Mouse (Mus musculus): Measurements from ENCODE around the gene Zfp787. TPM values are rescaled to one million over a fixed set of nuclear protein-coding genes. Genes with fewer than 3 reads are reported as not detected.

Gene Zfp787
- 15.2 and 15.6 TPM in 2 replicates for polyA plus RNA-seq (2014; fragmentation: Nextera tagmentation; extraction: Ambion mirVana)

GRCm38 (mm10) chr7:6155901-6156411 lies at the start of gene Zfp787:
Zfp787 (minus strand) TSS chr7:6155997.
- Histone ChIP-seq H3K4me2 (peak within 1 kb of the TSS; percentile 90), H3K27ac (ENCODE audit: low read depth, low read length) (peak within 1 kb of the TSS; percentile 92), H3K4me3 (ENCODE audit: low read depth, low read length) (peak within 1 kb of the TSS; percentile 88), H3K9ac (ENCODE audit: low read depth, low read length) (peak within 1 kb of the TSS; percentile 93), H3K27me3 (replicated peaks; ENCODE audit: control insufficient read depth, insufficient read depth, low read length) (no peaks in the 10 kb centered on the region), H3K9me3 (ENCODE audit: control insufficient read depth, low read length) (no peaks in the 10 kb centered on the region), H3K36me3 (ENCODE audit: control insufficient read depth, insufficient read depth, low read length) (no peaks in the 10 kb centered on the region; the same call in 1 of the 2 replicates), H3K4me1 (replicated peaks; ENCODE audit: control insufficient read depth, insufficient read depth, low read length) (peaks cover 30% of the 10 kb centered on the region)
- DNase-seq (ENCODE audit: low spot score) (peak; percentile 91), ATAC-seq (replicated peaks; ENCODE audit: low FRiP score) (peak; percentile 92)
- whole genome bisulfite sequencing: under 1% methylated on average over 50 of the region's 54 CpGs

- no peak overlapping the region for H3K4me2 ChIP-seq
- H3K4me1 ChIP-seq (replicated peaks; ENCODE audit: control insufficient read depth, insufficient read depth, low read length): no peaks in the 10 kb centered on the region
- H3K27ac ChIP-seq (ENCODE audit: low read depth, low read length): no peak overlapping the region
- no peaks in the 10 kb centered on the region for H3K27me3 ChIP-seq (replicated peaks; ENCODE audit: control insufficient read depth, insufficient read depth, low read length)
- no peaks in the 10 kb centered on the region for H3K36me3 ChIP-seq (ENCODE audit: control insufficient read depth, insufficient read depth, low read length)
- H3K9me3 ChIP-seq (ENCODE audit: control insufficient read depth, low read length): no peaks in the 10 kb centered on the region
- ATAC-seq (replicated peaks; ENCODE audit: low FRiP score): no peak
- no peak for DNase-seq (ENCODE audit: low spot score)
- H3K9ac ChIP-seq (ENCODE audit: low read depth, low read length): no peak overlapping the region
- H3K4me3 ChIP-seq (ENCODE audit: low read depth, low read length): no peak overlapping the region
- WGBS: 70% methylated on average over 3 of the region's 3 CpGs
Observed at GRCm38 (mm10) chr7:6204200-6204599, 48.4 kb upstream of the Zfp787 start.

- no peaks in the 10 kb centered on the region for H3K4me1 ChIP-seq (replicated peaks; ENCODE audit: control insufficient read depth, insufficient read depth, low read length)
- 57% methylated on average over 3 of the region's 3 CpGs for WGBS
- H3K9me3 ChIP-seq (ENCODE audit: control insufficient read depth, low read length): no peaks in the 10 kb centered on the region
- no peak within 1 kb of the TSS for H3K4me3 ChIP-seq (ENCODE audit: low read depth, low read length)
- no peak within 1 kb of the TSS for H3K27ac ChIP-seq (ENCODE audit: low read depth, low read length)
- H3K4me2 ChIP-seq: no peak within 1 kb of the TSS
- no peak for ATAC-seq (replicated peaks; ENCODE audit: low FRiP score)
- no peak for DNase-seq (ENCODE audit: low spot score)
- no peak within 1 kb of the TSS for H3K9ac ChIP-seq (ENCODE audit: low read depth, low read length)
- no peaks in the 10 kb centered on the region for H3K27me3 ChIP-seq (replicated peaks; ENCODE audit: control insufficient read depth, insufficient read depth, low read length)
- H3K36me3 ChIP-seq (ENCODE audit: control insufficient read depth, insufficient read depth, low read length): no peaks in the 10 kb centered on the region
Observed at GRCm38 (mm10) chr7:6196790-6197189, 41.0 kb upstream of the Zfp787 start, which contains the start of gene Galp. Galp (plus strand) TSS chr7:6197090.

- Histone ChIP-seq H3K27ac (ENCODE audit: low read depth, low read length) (no peak overlapping the region), H3K4me3 (ENCODE audit: low read depth, low read length) (no peak overlapping the region), H3K9me3 (ENCODE audit: control insufficient read depth, low read length) (no peaks in the 10 kb centered on the region), H3K27me3 (replicated peaks; ENCODE audit: control insufficient read depth, insufficient read depth, low read length) (no peaks in the 10 kb centered on the region), H3K9ac (ENCODE audit: low read depth, low read length) (no peak overlapping the region), H3K36me3 (ENCODE audit: control insufficient read depth, insufficient read depth, low read length) (no peaks in the 10 kb centered on the region), H3K4me1 (replicated peaks; ENCODE audit: control insufficient read depth, insufficient read depth, low read length) (no peaks in the 10 kb centered on the region), H3K4me2 (no peak overlapping the region)
- WGBS: 36% methylated on average over 2 of the region's 2 CpGs
- DNase-seq (ENCODE audit: low spot score) (no peak), ATAC-seq (replicated peaks; ENCODE audit: low FRiP score) (no peak)
Observed at GRCm38 (mm10) chr7:6195777-6196176, 40.0 kb upstream of the Zfp787 start.

- H3K9ac ChIP-seq (ENCODE audit: low read depth, low read length): no peak overlapping the region
- no peak overlapping the region for H3K4me3 ChIP-seq (ENCODE audit: low read depth, low read length)
- H3K9me3 ChIP-seq (ENCODE audit: control insufficient read depth, low read length): no peaks in the 10 kb centered on the region
- peaks cover under 1% of the 10 kb centered on the region; the same call in 1 of the 2 replicates for H3K27me3 ChIP-seq (replicated peaks; ENCODE audit: control insufficient read depth, insufficient read depth, low read length)
- H3K4me2 ChIP-seq: no peak overlapping the region
- peak; percentile 53 for ATAC-seq (replicated peaks; ENCODE audit: low FRiP score)
- H3K4me1 ChIP-seq (replicated peaks; ENCODE audit: control insufficient read depth, insufficient read depth, low read length): no peaks in the 10 kb centered on the region
- 21% methylated on average over 5 of the region's 5 CpGs for WGBS
- no peak for DNase-seq (ENCODE audit: low spot score)
- H3K27ac ChIP-seq (ENCODE audit: low read depth, low read length): no peak overlapping the region
- peaks cover 3% of the 10 kb centered on the region; the same call in 1 of the 2 replicates for H3K36me3 ChIP-seq (ENCODE audit: control insufficient read depth, insufficient read depth, low read length)
Observed at GRCm38 (mm10) chr7:6194129-6194528, 38.3 kb upstream of the Zfp787 start.

- WGBS: 33% methylated on average over 3 of the region's 3 CpGs
- Histone ChIP-seq H3K4me2 (no peak overlapping the region), H3K4me3 (ENCODE audit: low read depth, low read length) (no peak overlapping the region), H3K27me3 (replicated peaks; ENCODE audit: control insufficient read depth, insufficient read depth, low read length) (peaks cover 6% of the 10 kb centered on the region; the same call in 1 of the 2 replicates), H3K9me3 (ENCODE audit: control insufficient read depth, low read length) (no peaks in the 10 kb centered on the region), H3K9ac (ENCODE audit: low read depth, low read length) (no peak overlapping the region), H3K27ac (ENCODE audit: low read depth, low read length) (no peak overlapping the region), H3K36me3 (ENCODE audit: control insufficient read depth, insufficient read depth, low read length) (peaks cover 14% of the 10 kb centered on the region; the same call in 1 of the 2 replicates), H3K4me1 (replicated peaks; ENCODE audit: control insufficient read depth, insufficient read depth, low read length) (no peaks in the 10 kb centered on the region)
- ATAC-seq (replicated peaks; ENCODE audit: low FRiP score) (no peak), DNase-seq (ENCODE audit: low spot score) (no peak)
Observed at GRCm38 (mm10) chr7:6191376-6191775, 35.6 kb upstream of the Zfp787 start.

GRCm38 (mm10) chr7:6189542-6189941 lies 33.7 kb upstream of the Zfp787 start:
- ATAC-seq (replicated peaks; ENCODE audit: low FRiP score): no peak
- no peak for DNase-seq (ENCODE audit: low spot score)
- Histone ChIP-seq H3K4me2 (no peak overlapping the region; the same call in 1 of the 2 replicates), H3K36me3 (ENCODE audit: control insufficient read depth, insufficient read depth, low read length) (peaks cover 24% of the 10 kb centered on the region; the same call in 1 of the 2 replicates), H3K27me3 (replicated peaks; ENCODE audit: control insufficient read depth, insufficient read depth, low read length) (peaks cover 6% of the 10 kb centered on the region; the same call in 1 of the 2 replicates), H3K9ac (ENCODE audit: low read depth, low read length) (no peak overlapping the region), H3K27ac (ENCODE audit: low read depth, low read length) (no peak overlapping the region), H3K4me3 (ENCODE audit: low read depth, low read length) (no peak overlapping the region), H3K4me1 (replicated peaks; ENCODE audit: control insufficient read depth, insufficient read depth, low read length) (no peaks in the 10 kb centered on the region), H3K9me3 (ENCODE audit: control insufficient read depth, low read length) (no peaks in the 10 kb centered on the region)
- 48% methylated on average over 45 of the region's 45 CpGs for WGBS

GRCm38 (mm10) chr7:6186756-6187155 lies 31.0 kb upstream of the Zfp787 start:
- H3K9ac ChIP-seq (ENCODE audit: low read depth, low read length): no peak overlapping the region
- peaks cover 6% of the 10 kb centered on the region; the same call in 1 of the 2 replicates for H3K27me3 ChIP-seq (replicated peaks; ENCODE audit: control insufficient read depth, insufficient read depth, low read length)
- DNase-seq (ENCODE audit: low spot score): no peak
- no peak for ATAC-seq (replicated peaks; ENCODE audit: low FRiP score)
- no peak overlapping the region for H3K27ac ChIP-seq (ENCODE audit: low read depth, low read length)
- no peaks in the 10 kb centered on the region for H3K4me1 ChIP-seq (replicated peaks; ENCODE audit: control insufficient read depth, insufficient read depth, low read length)
- no peak overlapping the region for H3K4me3 ChIP-seq (ENCODE audit: low read depth, low read length)
- H3K9me3 ChIP-seq (ENCODE audit: control insufficient read depth, low read length): no peaks in the 10 kb centered on the region
- H3K4me2 ChIP-seq: no peak overlapping the region
- 91% methylated on average over 2 of the region's 2 CpGs for WGBS
- peaks cover 30% of the 10 kb centered on the region for H3K36me3 ChIP-seq (ENCODE audit: control insufficient read depth, insufficient read depth, low read length)

GRCm38 (mm10) chr7:6186176-6186575 lies 30.4 kb upstream of the Zfp787 start:
- no peak for ATAC-seq (replicated peaks; ENCODE audit: low FRiP score)
- Histone ChIP-seq H3K36me3 (ENCODE audit: control insufficient read depth, insufficient read depth, low read length) (peaks cover 30% of the 10 kb centered on the region), H3K4me1 (replicated peaks; ENCODE audit: control insufficient read depth, insufficient read depth, low read length) (no peaks in the 10 kb centered on the region), H3K9ac (ENCODE audit: low read depth, low read length) (no peak overlapping the region), H3K4me2 (no peak overlapping the region), H3K27ac (ENCODE audit: low read depth, low read length) (no peak overlapping the region), H3K9me3 (ENCODE audit: control insufficient read depth, low read length) (no peaks in the 10 kb centered on the region), H3K4me3 (ENCODE audit: low read depth, low read length) (no peak overlapping the region), H3K27me3 (replicated peaks; ENCODE audit: control insufficient read depth, insufficient read depth, low read length) (peaks cover 6% of the 10 kb centered on the region; the same call in 1 of the 2 replicates)
- no peak for DNase-seq (ENCODE audit: low spot score)
- WGBS: 88% methylated on average over 2 of the region's 2 CpGs
